Mouse (Mus musculus): ENCODE data around the gene Gucd1. TPM values are rescaled to one million over a fixed set of nuclear protein-coding genes. Genes with fewer than 3 reads are reported as not detected.
"Not testable (repeated sequence)": the region's sequence is repeated elsewhere in the genome, so short reads cannot be mapped to it uniquely, and the experiment has no call there.

Gene Gucd1
- total RNA-seq (2021) = 10 to 100 TPM; 42.4 to 44.6 TPM
- long read RNA-seq, experiment 1, transcript Gucd1-201 (6 exons, 3,500 nt) = major isoform, 18 of 33 reads
- long read RNA-seq, experiment 1, partial matches to known transcripts = 3 of 33 reads
- long read RNA-seq, experiment 1, other reads (novel, unspliced or antisense) = 12 of 33 reads
- long read RNA-seq, experiment 2, transcript Gucd1-201 (6 exons, 3,500 nt) = major isoform, 47 of 79 reads
- long read RNA-seq, experiment 2, partial matches to known transcripts = 7 of 79 reads
- long read RNA-seq, experiment 2, other reads (novel, unspliced or antisense) = 22 of 79 reads

GRCm38 (mm10) chr10:75517758-75518143 lies at the start of gene Gucd1:
Gene Gucd1 (minus strand): TSS chr10:75517972.
- DNase-seq (ENCODE audit: low spot score in 2 of 2) = peak; percentile 84 to 98

GRCm38 (mm10) chr10:75566765-75567164 lies 49.0 kb upstream of the Gucd1 start:
- not testable (repeated sequence) for DNase-seq (ENCODE audit: low spot score in 2 of 2)

- no peak for DNase-seq (ENCODE audit: low spot score in 2 of 2)
Measured at GRCm38 (mm10) chr10:75566321-75566720, 48.5 kb upstream of the Gucd1 start.

- no peak for DNase-seq (ENCODE audit: low spot score in 2 of 2)
Measured at GRCm38 (mm10) chr10:75565906-75566305, 48.1 kb upstream of the Gucd1 start.

- no peak for DNase-seq (ENCODE audit: low spot score in 2 of 2)
Measured at GRCm38 (mm10) chr10:75565436-75565835, 47.7 kb upstream of the Gucd1 start.

- DNase-seq (ENCODE audit: low spot score in 2 of 2) = no peak
Measured at GRCm38 (mm10) chr10:75564687-75565265, 47.0 kb upstream of the Gucd1 start.

- no peak for DNase-seq (ENCODE audit: low spot score in 2 of 2)
Measured at GRCm38 (mm10) chr10:75562596-75562995, 44.8 kb upstream of the Gucd1 start.

- DNase-seq (ENCODE audit: low spot score in 2 of 2) = no peak
Measured at GRCm38 (mm10) chr10:75561071-75561654, 43.4 kb upstream of the Gucd1 start, which contains the start of gene Ggt1. Gene Ggt1 (plus strand): TSS chr10:75561604.

GRCm38 (mm10) chr10:75560549-75560899 lies 42.8 kb upstream of the Gucd1 start:
- no peak for DNase-seq (ENCODE audit: low spot score in 2 of 2)

- DNase-seq (ENCODE audit: low spot score in 2 of 2) = no peak
Measured at GRCm38 (mm10) chr10:75559676-75560548, 42.1 kb upstream of the Gucd1 start, which contains the start of gene Lrrc75b. Gene Lrrc75b (minus strand): TSS chr10:75560330.

GRCm38 (mm10) chr10:75559041-75559675 lies 41.4 kb upstream of the Gucd1 start:
- no peak for DNase-seq (ENCODE audit: low spot score in 2 of 2)

GRCm38 (mm10) chr10:75558515-75558914 lies 40.7 kb upstream of the Gucd1 start:
- no peak for DNase-seq (ENCODE audit: low spot score in 2 of 2)

- DNase-seq (ENCODE audit: low spot score in 2 of 2) = no peak
Measured at GRCm38 (mm10) chr10:75556026-75556425, 38.3 kb upstream of the Gucd1 start.

GRCm38 (mm10) chr10:75555557-75555956 lies 37.8 kb upstream of the Gucd1 start:
- no peak for DNase-seq (ENCODE audit: low spot score in 2 of 2)

GRCm38 (mm10) chr10:75554090-75554489 lies 36.3 kb upstream of the Gucd1 start:
- no peak for DNase-seq (ENCODE audit: low spot score in 2 of 2)

- DNase-seq (ENCODE audit: low spot score in 2 of 2) = no peak
Measured at GRCm38 (mm10) chr10:75552701-75553450, 35.1 kb upstream of the Gucd1 start.

GRCm38 (mm10) chr10:75552106-75552505 lies 34.3 kb upstream of the Gucd1 start:
- DNase-seq (ENCODE audit: low spot score in 2 of 2) = no peak

GRCm38 (mm10) chr10:75551175-75551574 lies 33.4 kb upstream of the Gucd1 start:
- no peak for DNase-seq (ENCODE audit: low spot score in 2 of 2)

GRCm38 (mm10) chr10:75549886-75550285 lies 32.1 kb upstream of the Gucd1 start:
- DNase-seq (ENCODE audit: low spot score in 2 of 2) = no peak

GRCm38 (mm10) chr10:75548486-75548885 lies 30.7 kb upstream of the Gucd1 start:
- DNase-seq (ENCODE audit: low spot score in 2 of 2) = no peak
